Mouse (Mus musculus): ENCODE measurements around the gene Gna13. TPM values are rescaled to one million over a fixed set of nuclear protein-coding genes. Genes with fewer than 3 reads are reported as not detected.

The Gna13 gene
- total and polyA plus RNA-seq, 3 experiments: 51.0 to 102 (median 56.6) TPM

DNA sequence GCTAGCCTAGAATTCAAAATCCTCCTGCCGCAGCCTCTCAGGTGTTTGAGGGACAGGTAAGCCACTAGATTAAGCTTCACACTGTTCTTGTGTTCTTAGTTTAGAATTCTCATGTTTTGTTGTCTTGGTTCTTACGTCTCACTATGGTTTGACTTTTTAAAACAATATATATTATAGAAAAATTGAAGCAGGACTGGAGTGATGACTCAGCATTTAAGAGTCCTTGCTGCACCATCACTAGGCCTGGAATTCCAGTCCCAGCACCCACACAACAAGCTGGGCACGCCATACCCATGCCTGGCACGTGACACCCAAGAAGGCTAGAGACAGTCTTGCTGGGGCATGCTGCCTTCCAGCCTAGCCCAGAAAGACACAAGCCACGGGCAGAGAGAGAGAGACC lies 43.8 kb downstream of the Gna13 start:
- peaks cover 7 to 8% of the 10 kb centered on the region in 2 experiments; a peak in 3 of 4 replicates for H3K4me1 ChIP-seq (ENCODE audit: control insufficient read depth in 1 of 2, insufficient read depth in 2 of 2, low read length in 2 of 2)
- H3K36me3 ChIP-seq (ENCODE audit: control insufficient read depth in 1 of 2, insufficient read depth in 2 of 2, low read length in 2 of 2): peaks cover 0 to 2% of the 10 kb centered on the region in 2 experiments; a peak in 1 of 4 replicates
- H3K9me3 ChIP-seq (replicated peaks; ENCODE audit: insufficient read depth, low read length): no peaks in the 10 kb centered on the region
- H3K79me2 ChIP-seq (ENCODE audit: control insufficient read depth, insufficient read depth, low read length, poor library complexity): no peaks in the 10 kb centered on the region
- DNase-seq (ENCODE audit: low read depth, low spot score): no peak
- H3K27ac ChIP-seq (ENCODE audit: control insufficient read depth, low read depth, low read length): no peak overlapping the region
- no peak overlapping the region for H3K4me3 ChIP-seq (ENCODE audit: control insufficient read depth in 1 of 2, insufficient read depth in 1 of 2, low read depth in 2 of 2, low read length in 2 of 2)
- H3K9ac ChIP-seq (ENCODE audit: control insufficient read depth, low read depth, low read length, poor library complexity, severe bottlenecking): no peak overlapping the region
- H3K27me3 ChIP-seq (ENCODE audit: control insufficient read depth in 1 of 2, insufficient read depth in 2 of 2, low read length in 2 of 2): no peaks in the 10 kb centered on the region
- TF ChIP-seq MYC (IDR thresholded peaks at IDR 0.05; ENCODE audit: low read depth, low read length) (no peak), MAFK (IDR thresholded peaks at IDR 0.05; ENCODE audit: borderline replicate concordance, low read depth, low read length) (peak; percentile 73; the same call in 1 of the 2 replicates)

DNA sequence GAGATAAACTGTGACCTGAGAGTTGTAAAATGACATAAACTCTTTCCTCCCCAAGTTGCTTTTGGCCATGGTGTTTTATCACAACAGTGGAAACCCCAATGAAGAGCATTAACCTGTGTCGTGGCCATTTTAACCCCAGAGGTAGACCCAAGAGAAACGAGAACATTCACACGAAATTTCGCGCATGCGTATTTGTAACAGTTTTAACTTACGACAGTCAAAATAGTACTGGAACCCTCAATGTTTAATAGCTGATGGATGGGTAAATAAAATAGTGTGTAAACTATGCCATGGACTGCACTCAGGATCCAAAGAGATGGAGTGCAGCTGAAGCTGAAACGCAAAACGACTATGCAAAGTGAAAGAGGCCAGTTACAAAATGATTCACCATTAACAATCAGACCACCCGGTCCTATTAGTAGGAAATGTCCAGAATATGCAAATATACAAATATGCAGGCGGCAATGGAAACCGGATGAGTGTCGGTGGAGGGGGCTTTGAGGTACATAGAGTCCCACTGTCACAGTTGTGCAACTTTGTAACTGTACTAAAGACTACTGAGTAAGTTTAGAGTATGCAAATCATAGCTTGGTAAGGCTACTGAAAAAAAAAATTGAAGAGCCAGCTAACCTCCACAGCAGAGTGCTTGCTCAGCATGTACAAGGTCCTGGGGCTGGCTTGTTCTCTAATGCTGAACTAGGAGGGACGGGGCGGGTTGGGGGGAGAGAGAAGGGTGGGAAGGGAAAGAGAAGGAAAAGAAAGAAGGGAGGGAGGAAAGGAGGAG lies 47.8 kb downstream of the Gna13 start:
- TF ChIP-seq NRF1 (IDR thresholded peaks at IDR 0.05; ENCODE audit: insufficient read depth, low read depth, low read length, poor library complexity, severe bottlenecking) (no peak), TCF12 (IDR thresholded peaks at IDR 0.05; ENCODE audit: low read depth, low read length) (no peak)
- Histone ChIP-seq H3K4me1 (ENCODE audit: control insufficient read depth in 1 of 2, insufficient read depth in 2 of 2, low read length in 2 of 2) (peaks cover 7 to 8% of the 10 kb centered on the region in 2 experiments; a peak in 3 of 4 replicates), H3K27ac (ENCODE audit: control insufficient read depth, low read depth, low read length) (no peak overlapping the region), H3K27me3 (ENCODE audit: control insufficient read depth in 1 of 2, insufficient read depth in 2 of 2, low read length in 2 of 2) (no peaks in the 10 kb centered on the region), H3K79me2 (ENCODE audit: control insufficient read depth, insufficient read depth, low read length, poor library complexity) (no peaks in the 10 kb centered on the region), H3K9ac (ENCODE audit: control insufficient read depth, low read depth, low read length, poor library complexity, severe bottlenecking) (no peak overlapping the region), H3K36me3 (ENCODE audit: control insufficient read depth in 1 of 2, insufficient read depth in 2 of 2, low read length in 2 of 2) (peaks cover 0 to 2% of the 10 kb centered on the region in 2 experiments; a peak in 1 of 4 replicates), H3K9me3 (replicated peaks; ENCODE audit: insufficient read depth, low read length) (no peaks in the 10 kb centered on the region), H3K4me3 (ENCODE audit: control insufficient read depth in 1 of 2, insufficient read depth in 1 of 2, low read depth in 2 of 2, low read length in 2 of 2) (no peak overlapping the region)
- DNase-seq (ENCODE audit: low read depth, low spot score): no peak

DNA sequence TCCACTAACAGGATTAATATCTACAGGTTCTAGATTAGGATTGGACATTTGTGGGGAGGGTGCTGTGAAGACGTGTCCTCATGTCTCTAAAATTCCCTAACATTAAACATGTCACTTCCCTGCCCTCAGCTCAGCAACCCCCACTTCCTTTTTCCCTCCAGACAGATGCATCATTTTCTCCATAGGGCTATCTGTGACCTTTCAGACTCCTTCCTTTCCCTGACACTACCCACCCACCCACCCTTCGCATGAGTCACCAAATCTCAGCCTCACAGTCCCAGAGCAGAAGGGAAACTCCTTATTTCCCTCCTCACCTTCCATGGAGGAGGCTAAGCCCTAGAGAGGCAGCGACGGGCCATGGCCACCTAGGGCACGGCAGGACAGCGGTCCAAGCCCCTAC lies 51.0 kb downstream of the Gna13 start, which contains the start of gene 9930022D16Rik:
TSS of gene 9930022D16Rik (plus strand) at position 301 of the 400 bp plus-strand sequence.
- Histone ChIP-seq H3K27ac (ENCODE audit: control insufficient read depth, low read depth, low read length) (no peak within 1 kb of the TSS), H3K79me2 (ENCODE audit: control insufficient read depth, insufficient read depth, low read length, poor library complexity) (no peaks in the 10 kb centered on the region)

More for the DNA sequence above, 51.0 kb downstream of the Gna13 start, which contains the start of gene 9930022D16Rik:
- no peak for DNase-seq (ENCODE audit: low read depth, low spot score)
- Histone ChIP-seq H3K4me1 (ENCODE audit: control insufficient read depth in 1 of 2, insufficient read depth in 2 of 2, low read length in 2 of 2) (no peaks in the 10 kb centered on the region), H3K4me3 (ENCODE audit: control insufficient read depth in 1 of 2, insufficient read depth in 1 of 2, low read depth in 2 of 2, low read length in 2 of 2) (no peak within 1 kb of the TSS), H3K9ac (ENCODE audit: control insufficient read depth, low read depth, low read length, poor library complexity, severe bottlenecking) (no peak within 1 kb of the TSS), H3K9me3 (replicated peaks; ENCODE audit: insufficient read depth, low read length) (no peaks in the 10 kb centered on the region), H3K27me3 (ENCODE audit: control insufficient read depth in 1 of 2, insufficient read depth in 2 of 2, low read length in 2 of 2) (no peaks in the 10 kb centered on the region), H3K36me3 (ENCODE audit: control insufficient read depth in 1 of 2, insufficient read depth in 2 of 2, low read length in 2 of 2) (no peaks in the 10 kb centered on the region)
- TF ChIP-seq NELFE (IDR thresholded peaks at IDR 0.05; ENCODE audit: low read depth, low read length): no peak
- TF ChIP-seq SMC3 (IDR thresholded peaks at IDR 0.05; ENCODE audit: low read depth, low read length): no peak
- TF ChIP-seq TBP (IDR thresholded peaks at IDR 0.05; ENCODE audit: low read depth, low read length): no peak
- TF ChIP-seq CHD1 (IDR thresholded peaks at IDR 0.05; ENCODE audit: low read depth, low read length): no peak
- no peak for TF ChIP-seq TCF12 (IDR thresholded peaks at IDR 0.05; ENCODE audit: low read depth, low read length)
- no peak for TF ChIP-seq E2F4 (IDR thresholded peaks at IDR 0.05; ENCODE audit: borderline replicate concordance, low read depth, low read length)
- no peak for TF ChIP-seq ZC3H11A (IDR thresholded peaks at IDR 0.05; ENCODE audit: low read depth, low read length)
- TF ChIP-seq JUND (IDR thresholded peaks at IDR 0.05; ENCODE audit: low read depth, low read length): no peak
- TF ChIP-seq TAL1 (IDR thresholded peaks at IDR 0.05; ENCODE audit: low read length): no peak
- TF ChIP-seq ZNF384 (IDR thresholded peaks at IDR 0.05; ENCODE audit: low read depth, low read length): no peak
- TF ChIP-seq POLR2AphosphoS2 (IDR thresholded peaks at IDR 0.05; ENCODE audit: low read length): no peak
- TF ChIP-seq USF2 (IDR thresholded peaks at IDR 0.05; ENCODE audit: borderline replicate concordance in 1 of 2, insufficient read depth in 1 of 2, low read depth in 1 of 2, low read length in 2 of 2): no peak
- no peak for TF ChIP-seq KAT2A (conservative IDR thresholded peaks at IDR 0.05; ENCODE audit: low read depth, low read length)
- no peak for TF ChIP-seq MYB (IDR thresholded peaks at IDR 0.05; ENCODE audit: low read depth, low read length)

Data from MEL (cell line).